Mouse (Mus musculus): ENCODE measurements around the gene Hbb-bh1. TPM values are rescaled to one million over a fixed set of nuclear protein-coding genes. Genes with fewer than 3 reads are reported as not detected.

The Hbb-bh1 gene
- polyA plus RNA-seq (2021; fragmentation: Nextera tagmentation), result not detected in 2 replicates
- long read RNA-seq, experiment 1, result 0 reads
- long read RNA-seq, experiment 2, result 0 reads

DNA sequence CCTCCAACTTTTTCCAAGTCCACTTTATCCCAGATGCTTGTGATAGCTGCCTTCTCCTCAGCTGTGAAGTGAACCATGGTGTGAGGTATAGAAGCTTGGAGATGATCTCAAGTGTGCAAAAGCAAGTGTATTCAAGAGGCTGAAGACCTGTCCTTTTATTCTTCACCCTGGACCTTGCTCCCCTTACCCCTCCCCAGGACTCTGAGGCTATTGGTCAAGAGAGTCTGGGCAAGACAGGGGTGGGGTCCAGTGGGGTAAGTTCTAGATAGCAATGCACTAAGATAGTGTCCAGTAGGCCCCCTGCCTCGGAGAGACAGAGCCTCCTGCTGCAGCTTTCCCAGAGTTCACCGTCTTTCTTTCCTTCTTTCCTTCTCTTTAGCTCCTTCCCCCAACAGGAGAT lies at the start of gene Hbb-bh1:
Hbb-bh1 (minus strand) TSS at position 131 of the 400 bp plus-strand sequence.

DNA sequence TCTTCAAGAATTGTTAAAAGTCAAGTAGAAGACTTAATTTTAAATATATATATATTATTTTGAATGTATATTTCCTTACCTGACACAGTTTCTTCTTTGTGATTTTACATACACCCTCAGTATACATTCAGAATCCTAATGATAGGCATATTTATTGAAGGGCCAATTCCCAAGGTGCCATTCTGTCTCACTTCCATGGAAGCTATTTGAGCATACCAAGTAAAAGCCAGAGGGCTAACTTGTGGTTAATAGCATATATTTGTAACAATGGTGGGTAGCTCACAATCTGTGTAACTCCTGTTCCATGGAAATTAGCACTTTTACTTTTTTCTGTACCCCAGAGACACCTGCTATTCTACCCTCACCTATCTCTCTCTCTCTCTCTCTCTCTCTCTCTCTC lies 43.2 kb upstream of the Hbb-bh1 start, which contains the start of gene Olfr66:
Olfr66 (minus strand) TSS at position 101 of the 400 bp plus-strand sequence.

DNA sequence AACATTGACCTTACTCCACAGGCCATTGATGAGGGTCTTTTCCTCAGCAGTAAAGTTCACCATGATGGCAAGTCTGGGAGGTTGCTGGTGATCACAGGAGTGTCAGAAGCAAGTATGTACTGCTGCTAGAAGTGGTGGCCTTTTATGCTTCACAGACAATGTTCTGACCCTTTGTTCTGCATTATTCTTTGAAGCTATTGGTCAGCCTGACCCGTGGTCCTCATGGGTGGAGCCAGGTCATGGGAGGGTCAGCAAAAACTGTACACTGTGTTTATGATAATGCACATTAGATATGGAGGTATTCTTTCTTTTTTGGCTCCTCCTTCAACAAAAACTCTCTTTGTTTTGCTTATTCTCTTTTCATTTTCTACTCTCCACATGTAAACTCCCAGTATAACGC lies 10.1 kb upstream of the Hbb-bh1 start, which contains the start of gene Hbb-y:
Hbb-y (minus strand) TSS at position 127 of the 400 bp plus-strand sequence.

DNA sequence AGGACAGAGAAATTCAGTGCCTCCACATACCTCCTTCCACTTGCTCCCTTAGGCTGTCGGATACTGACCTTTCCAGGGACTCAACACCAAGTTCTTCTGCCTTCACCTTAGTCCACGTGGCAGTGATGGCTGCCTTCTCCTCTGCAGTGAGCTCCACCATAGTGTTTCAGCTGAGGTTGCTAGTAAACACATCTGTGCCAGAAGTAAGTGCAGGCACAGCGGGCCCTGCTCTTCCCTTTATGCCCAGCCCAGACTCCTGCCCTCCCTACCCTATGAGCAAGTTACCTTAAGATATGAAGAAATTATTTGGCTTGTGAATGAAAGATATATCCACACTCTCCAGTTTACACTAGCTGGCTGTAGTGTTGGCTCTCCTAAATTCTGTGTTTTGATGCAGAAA lies 2.7 kb downstream of the Hbb-bh1 start, which contains the start of gene Hbb-bh2:
Hbb-bh2 (minus strand) TSS at position 253 of the 400 bp plus-strand sequence.

DNA sequence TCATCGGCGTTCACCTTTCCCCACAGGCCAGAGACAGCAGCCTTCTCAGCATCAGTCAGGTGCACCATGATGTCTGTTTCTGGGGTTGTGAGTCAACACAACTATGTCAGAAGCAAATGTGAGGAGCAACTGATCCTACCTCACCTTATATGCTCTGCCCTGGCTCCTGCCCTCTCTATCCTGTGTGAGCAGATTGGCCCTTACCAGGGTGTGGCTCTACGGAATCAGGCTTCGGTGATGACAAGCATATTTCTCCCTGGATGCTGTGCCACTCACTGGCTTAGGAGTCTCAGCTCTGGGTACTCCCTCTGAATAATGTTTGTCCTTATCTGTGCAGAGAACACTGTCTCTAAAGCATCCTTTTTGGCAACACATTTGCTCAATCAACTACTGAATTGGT lies 15.2 kb downstream of the Hbb-bh1 start, which contains the start of gene Hbb-bs:
Hbb-bs (minus strand) TSS at position 289 of the 400 bp plus-strand sequence.

DNA sequence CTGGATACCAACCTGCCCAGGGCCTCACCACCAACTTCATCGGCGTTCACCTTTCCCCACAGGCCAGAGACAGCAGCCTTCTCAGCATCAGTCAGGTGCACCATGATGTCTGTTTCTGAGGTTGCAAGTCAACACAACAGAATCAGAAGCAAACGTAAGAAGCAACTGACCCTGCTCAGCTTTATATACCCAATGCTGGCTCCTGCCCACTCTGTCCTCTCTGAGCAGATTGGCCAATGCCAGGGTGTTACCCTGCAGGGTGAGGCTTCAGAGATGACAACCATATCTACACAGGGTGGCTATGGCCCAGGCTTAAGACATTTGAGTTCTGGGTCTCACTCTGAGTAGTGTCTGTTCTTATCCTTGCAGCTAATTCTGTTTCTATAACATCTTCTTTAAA lies 29.2 kb downstream of the Hbb-bh1 start, which contains the start of gene Hbb-bt:
Hbb-bt (minus strand) TSS at position 231 of the 400 bp plus-strand sequence.

DNA sequence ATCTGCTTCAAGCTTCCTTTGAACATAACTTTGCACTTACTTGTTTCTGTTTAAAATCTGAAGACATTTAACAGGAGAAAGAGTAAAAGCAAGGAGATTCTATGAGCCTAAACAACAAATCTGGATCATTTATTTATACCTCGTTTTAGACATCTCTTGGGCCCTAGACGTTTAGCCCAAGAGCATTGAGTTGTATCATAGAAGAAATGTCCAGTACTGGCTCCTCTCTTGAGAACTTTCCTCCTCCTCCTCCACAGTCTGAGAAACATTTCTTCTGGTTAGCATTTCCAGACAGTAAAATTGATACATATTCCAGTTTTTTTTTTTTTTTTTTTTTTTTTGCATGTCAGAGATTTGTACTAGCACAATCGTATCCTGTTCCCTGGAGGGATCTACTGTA lies 51.2 kb downstream of the Hbb-bh1 start, which contains the start of gene Olfr67:
Olfr67 (minus strand) TSS at position 101 of the 400 bp plus-strand sequence.

Other genes with a start within 250 kb of the Hbb-bh1 start
- not detected in 2 replicates for gene Olfr619, start 242.6 kb downstream of the Hbb-bh1 start, polyA plus RNA-seq (2021; fragmentation: Nextera tagmentation)
- not detected in 2 replicates for gene Olfr620, start 230.6 kb downstream of the Hbb-bh1 start, polyA plus RNA-seq (2021; fragmentation: Nextera tagmentation)
- gene Olfr622, start 200.5 kb downstream of the Hbb-bh1 start, polyA plus RNA-seq (2021; fragmentation: Nextera tagmentation), result not detected in 2 replicates
- not detected in 2 replicates for gene Olfr623, start 179.5 kb downstream of the Hbb-bh1 start, polyA plus RNA-seq (2021; fragmentation: Nextera tagmentation)
- gene Olfr624, start 172.0 kb downstream of the Hbb-bh1 start, polyA plus RNA-seq (2021; fragmentation: Nextera tagmentation), result 0.01 TPM in 1 of 2 replicates, not detected in the other
- not detected in 2 replicates for gene Olfr625-ps1, start 160.4 kb downstream of the Hbb-bh1 start, polyA plus RNA-seq (2021; fragmentation: Nextera tagmentation)
- not detected in 2 replicates for gene Olfr243, start 128.5 kb downstream of the Hbb-bh1 start, polyA plus RNA-seq (2021; fragmentation: Nextera tagmentation)
- gene Olfr628, start 112.8 kb downstream of the Hbb-bh1 start, polyA plus RNA-seq (2021; fragmentation: Nextera tagmentation), result not detected in 2 replicates
- gene Olfr629, start 98.2 kb downstream of the Hbb-bh1 start, polyA plus RNA-seq (2021; fragmentation: Nextera tagmentation), result not detected in 2 replicates
- not detected in 2 replicates for gene Olfr630, start 85.8 kb downstream of the Hbb-bh1 start, polyA plus RNA-seq (2021; fragmentation: Nextera tagmentation)
- not detected in 2 replicates for gene Olfr69, start 71.6 kb downstream of the Hbb-bh1 start, polyA plus RNA-seq (2021; fragmentation: Nextera tagmentation)
- gene Olfr68, start 63.5 kb downstream of the Hbb-bh1 start, polyA plus RNA-seq (2021; fragmentation: Nextera tagmentation), result not detected in 2 replicates
- not detected in 2 replicates for gene Olfr67, start 51.3 kb downstream of the Hbb-bh1 start, polyA plus RNA-seq (2021; fragmentation: Nextera tagmentation)
- gene Hbb-bt, start 29.2 kb downstream of the Hbb-bh1 start, polyA plus RNA-seq (2021; fragmentation: Nextera tagmentation), result 3.2 and 6.0 TPM in 2 replicates
- gene Hbb-bs, start 15.1 kb downstream of the Hbb-bh1 start, polyA plus RNA-seq (2021; fragmentation: Nextera tagmentation), result 18.9 and 25.8 TPM in 2 replicates
- not detected in 2 replicates for gene Hbb-bh2, start 2.6 kb downstream of the Hbb-bh1 start, polyA plus RNA-seq (2021; fragmentation: Nextera tagmentation)
- 0.20 TPM in 1 of 2 replicates, not detected in the other for gene Hbb-y, start 10.1 kb upstream of the Hbb-bh1 start, polyA plus RNA-seq (2021; fragmentation: Nextera tagmentation)
- not detected in 2 replicates for gene Olfr66, start 43.1 kb upstream of the Hbb-bh1 start, polyA plus RNA-seq (2021; fragmentation: Nextera tagmentation)
- not detected in 2 replicates for gene Olfr64, start 51.3 kb upstream of the Hbb-bh1 start, polyA plus RNA-seq (2021; fragmentation: Nextera tagmentation)
- not detected in 2 replicates for gene Olfr65, start 60.3 kb upstream of the Hbb-bh1 start, polyA plus RNA-seq (2021; fragmentation: Nextera tagmentation)
- gene Olfr631, start 85.7 kb upstream of the Hbb-bh1 start, polyA plus RNA-seq (2021; fragmentation: Nextera tagmentation), result not detected in 2 replicates
- gene Olfr632, start 91.2 kb upstream of the Hbb-bh1 start, polyA plus RNA-seq (2021; fragmentation: Nextera tagmentation), result not detected in 2 replicates
- not detected in 2 replicates for gene Olfr633, start 101.3 kb upstream of the Hbb-bh1 start, polyA plus RNA-seq (2021; fragmentation: Nextera tagmentation)
- 0.01 TPM in 1 of 2 replicates, not detected in the other for gene Olfr635, start 128.0 kb upstream of the Hbb-bh1 start, polyA plus RNA-seq (2021; fragmentation: Nextera tagmentation)
- gene Olfr638, start 155.6 kb upstream of the Hbb-bh1 start, polyA plus RNA-seq (2021; fragmentation: Nextera tagmentation), result not detected in 2 replicates
- 0.01 TPM in 1 of 2 replicates, not detected in the other for gene Olfr639, start 174.1 kb upstream of the Hbb-bh1 start, polyA plus RNA-seq (2021; fragmentation: Nextera tagmentation)
- not detected in 2 replicates for gene Olfr640, start 182.4 kb upstream of the Hbb-bh1 start, polyA plus RNA-seq (2021; fragmentation: Nextera tagmentation)
- gene Olfr641, start 192.3 kb upstream of the Hbb-bh1 start, polyA plus RNA-seq (2021; fragmentation: Nextera tagmentation), result not detected in 2 replicates
- gene Olfr642, start 209.5 kb upstream of the Hbb-bh1 start, polyA plus RNA-seq (2021; fragmentation: Nextera tagmentation), result not detected in 2 replicates
- not detected in 2 replicates for gene 4930516K23Rik, start 218.3 kb upstream of the Hbb-bh1 start, polyA plus RNA-seq (2021; fragmentation: Nextera tagmentation)
- not detected in 2 replicates for gene Olfr644, start 228.7 kb upstream of the Hbb-bh1 start, polyA plus RNA-seq (2021; fragmentation: Nextera tagmentation)
- not detected in 2 replicates for gene Olfr645, start 242.3 kb upstream of the Hbb-bh1 start, polyA plus RNA-seq (2021; fragmentation: Nextera tagmentation)